Mouse (Mus musculus) kidney, adult 8-10 months (tissue): ENCODE data around the gene Bicral.

Source experiments
- DNase-seq, 2 experiments: peaks; one replicate each; pipeline ENCODE4 v3.0.0; 2022

Gene Bicral

GRCm38 (mm10) chr17:46749282-46749681, 109.0 kb downstream of the Bicral start:
- DNase-seq, result no peak
